Mouse (Mus musculus) frontal cortex, adult 2 months (tissue): ENCODE data around the gene Fam76a. TPM values are rescaled to one million over a fixed set of nuclear protein-coding genes. Genes with fewer than 3 reads are reported as not detected.

Source experiments
- DNase-seq, 2 experiments: peaks; one replicate each; pipeline ENCODE4 v3.0.0; 2022; ENCODE audit warnings: low spot score in 1 of 2; ENCODE audit errors: extremely low spot score in 1 of 2
- polyA plus RNA-seq: library from polyadenylated mRNA; depleted of rRNA; stranded (reverse); fragments of >200 nt; gene quantifications from 2 replicates; pipeline ENCODE4 v1.2.3, GENCODE M21; 2012; rRNA removed

Gene Fam76a
- 33.3 and 38.7 TPM in 2 replicates for polyA plus RNA-seq

DNA sequence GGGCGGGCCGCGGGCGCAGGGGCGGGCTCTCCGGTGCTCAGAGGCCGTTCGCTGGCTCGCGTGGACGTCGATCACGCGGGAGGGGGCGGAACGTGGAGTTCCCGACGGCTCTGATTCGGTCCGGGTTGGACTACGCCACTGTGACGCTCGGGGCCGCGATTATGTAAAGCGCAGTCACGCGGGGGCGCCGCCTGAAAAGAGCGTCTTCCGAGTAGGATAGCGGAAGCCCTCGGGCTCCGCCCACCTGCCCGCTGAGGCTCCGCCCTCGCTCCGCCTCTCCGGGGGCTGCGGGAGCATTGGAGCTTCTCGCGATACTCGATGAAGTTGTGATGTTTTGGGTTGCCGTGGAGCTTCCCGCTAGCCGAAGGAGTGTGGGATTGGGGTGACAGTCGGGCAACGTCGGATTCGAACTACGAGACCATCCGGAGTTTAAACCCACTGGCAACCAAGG, at the start of gene Fam76a:
Fam76a (minus strand) TSS at position 1 of the 451 bp plus-strand sequence.
- DNase-seq: peak; percentile 100

DNA sequence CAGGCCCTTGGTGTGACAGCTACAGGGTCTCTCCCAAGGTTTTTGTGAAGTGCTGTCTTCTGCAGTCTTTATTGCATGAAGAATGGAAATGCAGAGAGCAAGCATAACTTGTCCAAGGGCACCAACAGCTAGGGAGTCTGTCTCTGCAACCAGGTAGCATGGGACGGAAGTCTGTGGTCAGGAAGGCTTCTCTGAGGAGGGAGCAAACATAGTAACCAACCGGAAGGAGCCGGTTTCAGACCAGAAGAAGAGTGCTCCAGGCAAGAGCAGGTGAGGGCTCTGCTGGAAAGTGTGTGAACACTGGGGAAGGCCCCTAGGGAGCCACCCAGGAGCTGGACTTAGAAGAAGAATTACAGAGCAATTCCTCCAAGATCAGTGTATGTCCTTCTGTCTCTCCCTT, 49.7 kb upstream of the Fam76a start:
- no peak for DNase-seq

DNA sequence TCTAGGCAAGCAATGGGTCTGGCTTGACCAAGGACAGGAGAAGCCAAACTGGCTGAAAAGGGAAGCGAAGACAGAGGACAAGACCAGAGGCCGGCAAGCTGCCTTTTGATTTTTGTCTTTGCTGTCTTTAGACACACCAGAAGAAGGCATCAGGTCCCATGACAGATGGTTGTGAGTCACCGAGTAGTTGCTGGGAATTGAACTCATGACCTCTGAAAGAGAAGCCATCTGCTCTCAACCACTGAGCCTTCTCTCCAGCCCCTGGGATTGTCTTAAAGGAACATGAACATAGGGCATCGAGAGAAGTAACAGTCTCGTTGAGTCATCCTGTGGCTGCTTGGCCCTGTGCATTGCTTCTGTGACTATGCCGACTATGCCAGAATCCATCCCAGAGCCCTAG, 49.2 kb upstream of the Fam76a start:
- no peak for DNase-seq

DNA sequence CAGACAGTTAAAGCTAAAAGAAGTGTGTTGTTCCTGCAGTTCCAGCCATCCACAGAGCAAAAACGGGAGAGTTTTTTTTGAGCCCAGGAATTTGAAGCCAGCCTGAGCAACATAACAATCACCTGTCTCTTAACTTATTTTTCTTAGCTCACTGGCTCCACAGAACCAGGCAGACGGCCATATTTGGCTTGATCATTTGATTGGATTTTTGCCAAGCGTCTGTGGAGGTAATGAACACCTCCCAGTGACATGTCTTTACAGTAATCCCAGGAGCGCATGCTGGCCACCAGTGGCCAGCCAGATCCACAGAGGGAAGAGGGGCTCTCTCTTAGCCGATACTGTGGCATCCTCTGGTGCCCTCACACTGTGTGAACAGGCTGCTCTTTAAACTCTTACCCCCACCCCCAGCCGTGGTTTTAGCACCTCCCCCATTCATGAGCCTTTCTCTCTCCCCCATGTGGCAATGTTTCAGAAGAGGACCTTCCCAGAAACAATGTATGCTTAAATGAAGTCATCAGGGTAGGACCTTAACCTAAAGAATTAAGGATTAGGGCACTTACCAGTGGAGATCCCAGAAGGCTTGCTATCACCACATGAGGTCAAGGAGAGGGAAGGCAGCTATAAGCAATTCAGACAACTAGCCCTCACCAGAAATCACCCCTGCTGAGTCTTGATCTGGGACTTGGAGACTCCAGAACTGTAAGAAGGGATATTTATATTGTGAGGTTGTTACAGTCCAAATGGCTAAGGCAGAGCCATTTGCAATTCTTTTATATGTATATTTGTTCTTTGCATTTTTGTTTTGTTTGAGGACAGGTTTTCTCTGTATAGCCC, 46.0 kb upstream of the Fam76a start:
- no peak for DNase-seq

DNA sequence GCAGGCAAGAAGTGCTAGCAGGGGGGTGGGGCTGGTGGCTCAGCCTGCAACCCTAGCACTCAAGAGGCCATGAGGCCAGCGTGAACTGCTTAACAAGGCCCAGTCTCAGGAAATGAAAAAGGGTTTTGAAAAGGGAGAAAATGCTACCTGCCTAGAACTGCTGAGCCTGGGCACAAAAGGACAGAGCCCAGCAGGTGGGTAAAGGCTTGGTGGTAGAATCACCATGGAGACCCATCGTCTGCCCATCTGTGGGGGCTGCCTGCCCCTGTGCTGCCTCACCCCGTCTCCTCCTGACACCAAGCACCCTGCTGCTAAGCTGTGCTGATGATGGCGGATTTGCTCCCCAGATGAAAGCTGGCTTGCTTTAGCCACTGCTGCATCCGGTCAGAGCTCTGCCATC, 42.1 kb upstream of the Fam76a start:
- DNase-seq: no peak

DNA sequence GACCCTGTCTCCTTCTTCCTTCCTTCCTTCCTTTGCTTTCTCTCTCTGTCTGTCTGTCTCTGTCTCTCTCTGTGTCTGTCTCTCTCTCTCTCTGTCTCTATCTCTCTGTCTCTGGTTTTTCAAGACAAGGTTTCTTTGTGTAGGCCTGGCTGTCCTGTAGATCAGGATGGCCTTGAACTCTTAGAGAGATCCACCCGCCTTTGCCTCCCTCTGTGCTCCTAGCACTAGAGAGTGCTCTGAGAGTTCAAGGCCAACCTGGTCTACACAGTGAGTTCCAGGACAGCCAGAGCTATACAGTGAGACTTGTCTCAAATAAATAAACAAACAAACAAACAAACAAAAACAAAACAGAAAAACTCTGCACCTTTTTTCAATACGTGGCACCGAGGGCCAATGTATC, 41.7 kb upstream of the Fam76a start:
- no peak for DNase-seq

DNA sequence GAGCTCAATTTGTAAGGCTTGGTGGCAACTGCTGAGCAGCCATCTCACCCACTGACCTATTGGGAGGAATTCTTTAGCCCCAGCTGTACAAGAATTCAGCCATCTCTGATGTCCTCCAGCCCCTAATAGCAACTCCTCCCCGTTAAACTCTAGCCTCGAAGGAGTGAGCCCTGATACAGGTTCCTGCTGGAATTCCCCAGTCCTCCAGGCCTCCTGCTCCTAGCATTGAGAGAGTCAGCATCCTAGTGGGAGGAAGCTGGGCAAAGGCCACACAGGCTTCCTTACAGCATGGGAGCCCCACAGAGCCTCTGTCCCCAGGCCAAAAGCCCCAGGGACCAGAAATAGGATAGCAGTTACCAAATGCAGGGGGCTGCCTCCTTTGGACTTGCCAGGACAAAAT, 41.1 kb upstream of the Fam76a start:
- no peak for DNase-seq

DNA sequence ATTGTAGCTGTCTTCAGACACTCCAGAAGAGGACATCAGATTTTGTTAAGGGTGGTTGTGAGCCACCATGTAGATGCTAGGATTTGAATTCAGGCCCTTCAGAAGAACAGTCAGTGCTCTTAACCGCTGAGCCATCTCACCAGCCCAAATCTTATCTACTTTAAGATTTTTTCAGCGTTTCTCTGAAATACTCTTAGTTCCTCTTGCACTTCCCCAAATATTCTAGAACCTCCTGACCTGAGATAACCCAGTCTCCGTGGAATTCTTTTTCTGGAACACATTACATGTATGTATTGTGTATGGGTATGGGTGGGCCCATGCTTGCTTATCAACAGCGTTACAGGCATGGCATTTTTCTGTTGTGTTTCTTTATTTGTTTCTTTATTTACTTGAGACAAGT, 40.3 kb upstream of the Fam76a start:
- DNase-seq: no peak

DNA sequence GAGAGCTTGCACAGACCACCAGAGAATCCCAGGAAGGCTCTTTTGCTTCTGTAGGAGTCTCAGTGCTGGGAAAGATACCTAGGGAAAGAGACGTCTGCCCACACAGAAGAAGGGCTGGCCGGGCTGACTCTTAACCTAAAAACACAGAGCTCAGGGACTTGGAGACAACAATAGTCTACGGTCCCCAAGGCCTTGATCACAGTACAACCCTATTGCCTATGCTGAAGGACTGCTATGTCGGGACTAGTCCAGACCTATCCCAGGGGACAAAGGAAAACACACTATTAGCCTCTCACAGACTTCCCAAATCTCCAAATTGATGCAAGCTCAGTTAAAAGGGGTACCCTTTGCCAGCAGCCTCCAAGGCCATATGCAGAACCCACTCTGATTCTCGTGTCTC, 39.5 kb upstream of the Fam76a start:
- DNase-seq: no peak

DNA sequence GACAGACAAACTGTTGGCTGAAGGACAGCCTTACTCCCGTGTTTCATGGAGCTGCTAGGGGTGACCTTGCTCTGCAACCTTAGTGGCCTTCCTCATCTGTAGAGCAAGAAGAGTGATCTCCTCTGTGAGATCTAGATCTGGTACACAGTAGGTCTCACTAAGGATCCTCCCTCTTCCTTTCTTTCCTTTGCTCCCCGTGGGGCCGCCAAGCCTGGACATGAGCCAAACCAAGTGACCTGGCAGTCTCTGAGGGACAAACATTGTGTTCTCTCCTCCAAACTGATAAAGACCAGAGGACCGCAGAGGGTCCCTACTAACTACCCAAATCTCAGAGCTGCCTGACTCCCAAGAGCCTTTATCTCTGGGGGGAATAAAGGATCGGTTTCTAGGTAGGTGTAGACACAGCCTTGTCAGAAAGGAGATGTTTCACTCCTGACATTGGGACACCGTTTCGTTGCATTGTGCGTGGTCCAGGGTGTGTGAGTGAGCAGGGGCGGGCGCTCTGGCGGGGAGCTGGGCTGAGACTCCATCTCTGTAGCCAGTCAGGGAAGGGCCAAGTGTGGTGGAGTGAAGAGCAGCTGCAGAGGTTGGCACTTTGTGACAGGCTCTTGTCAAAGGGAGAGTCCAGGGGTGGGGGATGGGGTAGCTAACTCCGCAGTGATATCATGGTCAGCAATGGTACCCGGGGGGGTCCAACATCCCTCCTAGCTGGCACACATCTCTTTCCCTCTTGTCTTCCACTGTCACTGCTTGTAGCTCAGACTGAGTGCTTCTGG, 38.7 kb upstream of the Fam76a start:
- no peak for DNase-seq

DNA sequence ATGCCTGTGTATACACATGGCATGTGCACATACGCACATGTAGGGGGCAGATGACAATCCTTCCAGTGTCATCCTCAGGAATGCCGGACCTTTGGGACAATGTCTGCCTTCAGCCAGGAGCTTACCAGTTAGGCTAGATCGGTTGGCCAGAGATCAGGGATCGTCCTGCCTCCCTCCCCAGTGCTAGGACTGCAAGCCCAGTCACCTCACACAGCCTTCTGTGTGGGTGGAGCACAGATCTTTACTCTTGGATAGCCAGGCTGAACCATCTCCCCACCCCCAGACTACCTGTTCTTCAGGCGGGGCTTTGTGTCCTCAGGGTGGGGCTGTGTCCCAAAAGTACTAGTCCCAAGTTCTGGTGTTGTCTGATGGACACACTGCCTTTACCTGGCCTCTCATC, 38.0 kb upstream of the Fam76a start:
- DNase-seq: no peak

DNA sequence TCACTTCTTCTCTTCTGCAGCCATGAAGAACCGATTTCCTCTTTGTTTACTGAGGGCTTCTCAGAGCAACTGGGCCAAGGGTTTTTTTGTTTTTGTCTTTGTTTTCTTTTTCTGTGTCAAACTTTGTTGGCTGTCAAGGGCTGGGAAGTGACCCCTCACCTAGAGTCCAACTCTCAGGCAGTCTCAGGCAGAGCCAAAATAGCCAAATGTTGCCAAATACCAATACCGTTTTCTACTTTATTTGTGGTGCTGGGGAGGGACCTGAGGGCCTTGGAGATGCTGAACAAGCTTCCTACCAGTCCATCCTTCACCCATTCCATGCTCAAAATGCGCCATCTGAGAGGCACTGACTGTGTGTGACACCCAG, 37.3 kb upstream of the Fam76a start:
- no peak for DNase-seq

DNA sequence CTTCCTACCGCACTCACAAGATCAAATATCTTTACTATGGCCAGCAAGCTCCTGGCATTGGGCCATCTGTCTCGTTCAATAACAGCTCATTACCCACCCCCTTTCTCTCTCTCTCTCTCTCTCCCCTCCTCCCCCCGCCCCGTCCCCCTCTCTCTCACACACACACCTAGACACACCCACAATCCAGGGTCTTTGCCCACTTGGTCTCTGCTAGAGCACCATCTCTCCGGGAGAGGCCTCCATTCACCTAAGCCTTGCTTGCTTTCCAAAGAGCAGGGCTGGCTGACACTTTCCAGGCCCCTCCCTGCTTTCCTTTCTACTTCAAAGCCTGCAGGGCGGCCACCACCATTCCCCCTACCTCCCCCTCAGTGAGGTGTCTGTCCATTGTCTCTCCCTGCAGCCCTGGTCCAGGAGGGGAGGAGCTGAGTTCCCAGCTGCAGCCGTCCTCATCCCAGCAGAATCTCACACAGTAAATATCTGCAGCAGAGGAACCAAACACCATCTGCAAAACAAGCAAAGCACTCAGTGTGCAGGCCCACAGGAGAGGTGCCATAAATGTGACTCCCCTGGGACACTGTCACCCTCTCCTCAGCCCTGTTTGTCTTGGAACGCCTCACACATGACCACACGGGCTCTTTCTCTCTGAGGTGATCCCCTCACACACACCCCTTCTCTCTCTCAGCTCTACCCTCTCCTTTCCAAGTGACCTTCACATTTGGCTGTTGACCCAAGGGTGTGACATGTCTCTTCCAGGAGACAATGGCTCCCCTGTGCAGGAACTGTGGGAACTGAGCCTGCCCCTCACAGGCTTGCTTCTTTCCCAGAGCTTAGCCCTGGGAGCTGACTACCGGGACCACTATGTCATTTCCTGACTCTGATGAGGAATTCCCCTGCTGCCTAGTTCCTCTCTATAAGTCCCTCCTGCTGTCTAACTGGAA, 36.7 kb upstream of the Fam76a start:
- DNase-seq: no peak

DNA sequence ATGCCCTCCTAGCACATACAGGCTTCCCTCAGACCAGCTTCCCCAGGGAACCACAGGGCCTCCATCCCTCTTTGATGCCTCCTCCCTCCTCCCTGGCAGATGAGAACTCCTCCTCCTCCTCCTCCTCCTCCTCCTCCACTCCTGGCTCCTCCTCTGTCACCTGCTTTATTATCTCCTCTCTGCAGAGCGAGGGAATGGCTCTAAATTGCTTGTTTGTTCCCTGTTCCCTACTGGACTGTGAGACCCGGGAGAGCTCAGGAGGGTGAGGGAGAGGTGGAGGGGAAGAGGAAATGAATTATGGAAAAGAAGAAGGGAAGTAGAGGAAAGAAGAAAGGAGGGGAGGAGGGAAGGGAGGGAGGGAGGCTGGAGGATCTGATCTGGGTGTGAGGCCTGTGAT, 33.0 kb upstream of the Fam76a start:
- no peak for DNase-seq

DNA sequence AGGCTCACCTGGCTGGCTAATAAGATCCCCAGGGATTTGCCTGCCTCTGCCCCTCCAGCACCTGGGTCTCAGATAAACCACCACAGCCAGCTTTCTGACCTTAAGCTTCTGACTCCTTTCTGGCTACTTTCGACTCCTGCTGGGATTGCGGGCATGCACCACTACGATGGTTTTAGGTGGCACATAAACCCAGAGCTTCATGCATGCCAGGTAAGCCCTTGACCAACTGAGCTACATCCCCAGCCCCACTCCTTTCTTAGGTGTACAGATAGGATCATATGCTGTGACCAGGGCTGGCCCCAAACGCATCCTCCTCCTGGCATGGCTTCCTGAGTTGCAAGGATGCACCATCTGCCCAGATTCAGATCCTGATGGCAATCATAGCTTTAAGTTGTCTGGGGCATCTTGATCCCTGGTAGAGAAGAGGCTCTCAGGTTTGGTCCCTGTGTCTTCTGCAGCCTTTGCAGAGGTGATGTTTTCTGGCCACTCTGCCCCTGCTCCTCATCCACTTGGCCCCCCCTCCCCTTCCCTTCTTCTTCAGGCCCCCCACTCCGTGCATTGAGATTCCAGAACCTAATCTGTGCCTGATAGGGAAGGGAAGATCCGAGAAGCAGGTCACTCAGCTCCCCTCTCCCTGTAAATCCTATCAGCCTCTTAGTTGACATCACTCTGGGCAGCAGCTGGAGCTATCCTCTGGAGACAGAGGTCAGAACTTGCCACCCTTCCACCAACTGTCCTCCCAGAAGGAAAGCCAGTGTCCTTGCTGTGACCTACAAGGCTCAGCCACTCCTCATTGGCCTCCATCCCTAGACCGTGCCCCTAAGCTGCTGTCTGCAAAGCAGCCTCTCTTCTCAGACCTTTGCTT, 32.4 kb upstream of the Fam76a start:
- no peak for DNase-seq

DNA sequence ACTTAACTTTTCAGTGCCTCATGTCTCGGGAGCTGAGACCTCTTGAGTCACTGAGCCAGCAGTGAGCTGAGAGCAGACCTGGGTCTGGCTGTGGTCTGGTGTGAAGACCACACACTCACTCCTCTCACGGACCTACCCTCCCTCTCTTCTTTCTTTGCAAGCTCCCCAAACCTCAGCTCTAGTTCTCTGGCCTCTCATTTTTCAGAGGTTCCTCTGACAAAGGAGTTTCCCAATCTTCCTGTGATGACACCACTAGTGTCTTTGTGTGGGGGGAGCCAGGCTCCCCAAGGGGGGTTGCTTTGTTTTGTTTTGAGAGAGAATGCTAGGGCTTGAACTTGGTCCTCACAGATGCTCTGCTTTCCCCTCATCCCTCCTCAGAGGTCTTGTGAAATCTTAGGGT, 28.6 kb upstream of the Fam76a start:
- no peak for DNase-seq

DNA sequence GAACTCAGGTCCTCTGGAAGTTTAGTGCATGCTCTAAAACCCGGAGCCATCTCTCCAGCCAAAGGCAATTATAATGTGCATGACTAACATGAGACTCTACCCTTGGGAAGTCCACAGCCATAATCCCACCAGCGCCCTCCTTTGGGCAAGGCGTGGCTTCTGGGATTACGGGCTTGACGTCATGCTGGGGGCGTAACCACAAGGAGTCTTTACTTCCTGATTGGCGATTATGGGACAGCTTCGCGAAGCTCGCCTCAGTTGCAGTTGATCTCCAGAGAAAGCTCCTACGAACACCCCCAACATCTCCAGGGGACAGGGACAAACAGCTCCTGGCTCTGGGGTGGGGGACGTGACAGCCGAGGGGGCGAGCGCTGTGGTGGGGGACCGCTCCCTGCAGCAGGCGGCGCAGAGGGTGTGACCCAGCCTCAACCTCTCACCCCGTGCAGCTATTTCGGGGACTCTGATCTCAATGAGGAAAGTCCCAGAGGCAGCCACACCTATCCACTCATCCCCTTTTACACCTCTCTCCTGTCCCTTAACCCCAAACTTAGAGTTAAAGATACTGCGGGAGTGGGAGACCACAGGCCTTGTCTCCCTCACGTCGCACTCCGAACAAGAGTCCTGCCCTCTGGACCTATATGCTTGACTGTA, 27.6 kb upstream of the Fam76a start:
- no peak for DNase-seq

DNA sequence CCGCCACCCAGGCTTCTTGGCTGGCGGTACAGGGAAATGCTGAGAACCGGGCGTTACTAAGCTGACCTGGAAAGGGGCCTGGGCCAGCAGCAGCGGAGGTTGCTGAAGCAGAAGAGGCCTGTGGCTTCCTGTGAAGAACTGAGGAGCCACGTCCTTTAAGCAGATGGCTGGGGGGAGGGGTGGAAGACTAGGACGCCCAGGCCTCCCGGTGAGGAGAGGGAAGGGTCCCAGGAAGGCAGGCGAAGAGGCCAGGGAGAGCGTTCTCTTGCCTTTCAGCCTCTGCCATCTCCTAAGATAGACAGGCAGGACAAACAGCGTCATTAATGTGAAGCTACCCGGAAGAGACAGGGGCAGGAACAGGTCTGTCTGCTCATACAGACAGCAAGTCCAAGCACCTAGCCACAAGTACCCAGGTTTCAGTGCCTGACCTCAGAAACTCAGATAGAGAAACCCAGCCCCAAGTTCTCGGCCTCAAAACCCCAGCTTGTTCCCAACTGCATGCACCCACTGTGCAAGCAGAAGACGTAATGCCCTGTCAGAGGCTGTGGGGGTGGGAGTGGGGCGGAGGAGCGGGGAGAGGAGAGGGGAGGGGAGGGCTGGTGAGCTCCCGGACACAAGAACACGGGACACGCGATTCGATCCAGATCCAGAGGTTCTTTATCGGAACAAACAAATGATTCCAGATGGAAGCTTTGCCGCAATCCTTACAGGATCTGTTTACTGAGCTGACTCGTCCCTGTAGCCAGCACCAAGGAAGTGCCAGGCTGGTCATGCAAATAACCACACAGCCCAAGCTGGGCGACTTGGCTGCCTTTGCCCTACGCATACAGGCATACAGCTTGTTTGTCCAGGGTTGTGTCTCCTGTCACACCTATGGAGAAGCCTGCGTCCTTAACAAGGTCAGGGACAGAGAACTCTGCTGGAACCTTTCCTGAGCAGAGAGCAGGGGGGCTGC, 24.0 kb upstream of the Fam76a start:
- DNase-seq: peak in 1 of 2 experiments; percentile 53
